Mouse (Mus musculus) brain, embryonic 14.5 days (tissue): ENCODE data around the gene Lama5.

Experiments used
- CTCF ChIP-seq: fragments of 200-500 bp; IDR thresholded peaks from 2 replicates; pipeline ENCODE4 v1.5.1; 2012; ENCODE audit warnings: inconsistent platforms, mild to moderate bottlenecking, moderate library complexity, borderline replicate concordance; ENCODE audit not compliant: insufficient read depth, insufficient read length; ENCODE audit errors: extremely low read depth
- POLR2A ChIP-seq: fragments of 200-500 bp; IDR thresholded peaks from 2 replicates; pipeline ENCODE4 v1.6.1; 2012; ENCODE audit warnings: mild to moderate bottlenecking, inconsistent platforms, borderline replicate concordance; ENCODE audit not compliant: poor library complexity, insufficient read depth, insufficient read length, severe bottlenecking; ENCODE audit errors: extremely low read depth

- no peak for TF ChIP-seq POLR2A
- no peak for TF ChIP-seq CTCF
Observed at GRCm38 (mm10) chr2:180243108-180243507, 17.4 kb upstream of the Lama5 start.
